Mouse (Mus musculus) macrophage (primary cell): ENCODE measurements around the gene Drc3. TPM values are rescaled to one million over a fixed set of nuclear protein-coding genes. Genes with fewer than 3 reads are reported as not detected.

Source experiments
- H3K27ac ChIP-seq: fragments of 350-480 bp; formaldehyde crosslinking; 2 replicates; pipeline ENCODE4 v1.9.0; 2021
- H3K36me3 ChIP-seq: fragments of 350-480 bp; formaldehyde crosslinking; 2 replicates; pipeline ENCODE4 v1.9.0; 2021; ENCODE audit errors: inconsistent target
- H3K4me3 ChIP-seq: fragments of 350-480 bp; formaldehyde crosslinking; 2 replicates; pipeline ENCODE4 v1.9.0; 2021; ENCODE audit errors: inconsistent target
- H3K79me2 ChIP-seq: fragments of 350-480 bp; formaldehyde crosslinking; 2 replicates; pipeline ENCODE4 v1.9.0; 2021; ENCODE audit errors: inconsistent target
- WGBS: methylation state at CpG from one replicate; pipeline ENCODE4 v1.1.7; 2026; ENCODE audit warnings: inconsistent platforms; ENCODE audit not compliant: missing documents; 5-methylcytosine and 5-hydroxymethylcytosine counted together
- polyA plus RNA-seq: library from polyadenylated mRNA; stranded (reverse); fragments of 250-400 nt; gene quantifications from 3 replicates; pipeline ENCODE4 v1.2.4, GENCODE M21; 2018; ENCODE audit warnings: inconsistent platforms

Drc3 gene
- polyA plus RNA-seq, 1 experiment from 2014 or later, result not detected

DNA sequence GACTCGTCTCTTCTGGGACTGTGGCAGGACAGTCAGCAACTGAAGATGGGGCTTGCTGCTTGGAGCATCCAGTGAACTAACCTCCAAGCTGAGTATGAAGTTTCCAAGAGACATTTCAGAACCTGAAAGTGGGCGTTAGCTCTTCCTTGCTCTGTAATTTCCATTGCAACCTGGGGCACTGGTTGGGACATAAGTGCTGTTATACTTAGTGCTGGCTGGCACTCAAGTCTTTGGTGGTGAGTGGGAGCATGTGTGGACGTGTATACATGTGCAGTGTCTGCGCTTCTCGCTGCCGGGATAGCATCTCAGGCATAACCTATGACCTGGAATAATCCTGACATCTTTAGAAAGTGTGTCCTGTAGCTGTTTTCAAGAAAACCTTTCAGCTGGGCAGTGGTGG, 38.2 kb downstream of the Drc3 start:
- Histone ChIP-seq H3K4me3 (no peak overlapping the region), H3K36me3 (no peaks in the 10 kb centered on the region), H3K79me2 (no peaks in the 10 kb centered on the region), H3K27ac (no peak overlapping the region)
- 86% methylated on average over 6 of the region's 6 CpGs for WGBS

DNA sequence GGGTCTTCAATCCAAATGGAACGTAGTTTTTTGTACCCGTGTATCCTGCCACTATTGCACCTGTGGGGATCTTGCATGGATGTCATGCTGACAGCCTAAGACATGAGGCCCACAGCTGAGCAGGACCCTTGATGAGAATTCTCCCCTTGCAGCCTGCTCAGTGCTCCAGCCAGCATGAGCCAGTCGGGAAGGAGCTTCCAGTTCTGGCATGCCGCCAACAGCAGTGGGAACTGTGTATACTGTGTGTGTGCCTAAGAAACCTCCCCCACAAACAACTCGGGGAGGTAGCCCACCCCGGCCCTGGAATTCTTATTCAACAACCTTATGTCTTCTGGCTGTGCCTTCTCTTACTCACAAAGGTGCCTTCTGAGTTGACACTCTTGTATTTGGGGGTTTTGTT, 43.4 kb downstream of the Drc3 start:
- no peak overlapping the region for H3K27ac ChIP-seq
- WGBS, result 92% methylated on average over 6 of the region's 6 CpGs
- peaks cover 11% of the 10 kb centered on the region for H3K36me3 ChIP-seq
- no peaks in the 10 kb centered on the region for H3K79me2 ChIP-seq
- H3K4me3 ChIP-seq, result no peak overlapping the region

DNA sequence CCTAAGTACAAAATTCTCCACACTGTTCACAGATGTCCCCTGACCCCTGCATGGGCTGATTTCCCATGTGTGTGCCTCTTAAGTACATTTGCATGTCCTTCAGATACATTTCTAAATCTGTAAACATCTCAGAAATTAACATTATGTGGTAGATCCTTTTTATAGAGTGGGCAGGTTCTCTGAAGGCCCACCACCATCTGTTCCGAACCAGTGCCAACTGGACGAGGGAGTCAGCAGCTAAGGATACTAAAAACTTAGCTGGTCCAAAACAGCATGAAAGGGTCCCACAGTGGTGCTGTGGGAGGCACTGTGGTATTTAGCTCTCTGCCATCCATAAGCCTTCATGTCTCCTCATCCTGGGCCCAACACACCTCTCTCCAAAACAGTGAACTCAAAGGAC, 44.0 kb downstream of the Drc3 start:
- H3K36me3 ChIP-seq, result peaks cover 18% of the 10 kb centered on the region

DNA sequence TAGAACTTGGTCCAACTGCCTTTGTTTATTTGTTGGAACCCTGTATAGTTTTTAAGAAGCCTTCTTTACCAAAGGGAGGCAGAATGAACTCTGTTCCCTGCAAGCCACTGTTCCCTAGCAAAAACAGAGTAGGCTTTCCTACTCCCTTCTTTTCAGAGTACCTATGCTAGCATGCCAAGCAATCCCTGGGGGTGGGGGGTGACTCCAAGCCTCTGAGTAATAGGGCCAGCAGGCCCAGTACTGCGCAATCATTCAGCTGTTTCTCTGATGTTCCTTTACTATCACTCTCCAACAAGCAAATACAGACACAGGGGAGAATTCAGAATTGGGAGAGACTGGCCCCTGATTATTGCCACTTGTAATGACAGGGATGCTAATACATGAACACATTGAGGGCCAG, 53.5 kb downstream of the Drc3 start:
- no peak overlapping the region for H3K4me3 ChIP-seq
- H3K27ac ChIP-seq, result no peak overlapping the region
- H3K36me3 ChIP-seq, result peaks cover 64% of the 10 kb centered on the region
- peaks cover 1% of the 10 kb centered on the region; the same call in 1 of the 2 replicates for H3K79me2 ChIP-seq
- 100% methylated on average over 1 of the region's 1 CpGs for WGBS

More for the DNA sequence above, 44.0 kb downstream of the Drc3 start:
- WGBS, result 94% methylated on average over 2 of the region's 2 CpGs
- Histone ChIP-seq H3K27ac (no peak overlapping the region), H3K4me3 (no peak overlapping the region), H3K79me2 (no peaks in the 10 kb centered on the region)

DNA sequence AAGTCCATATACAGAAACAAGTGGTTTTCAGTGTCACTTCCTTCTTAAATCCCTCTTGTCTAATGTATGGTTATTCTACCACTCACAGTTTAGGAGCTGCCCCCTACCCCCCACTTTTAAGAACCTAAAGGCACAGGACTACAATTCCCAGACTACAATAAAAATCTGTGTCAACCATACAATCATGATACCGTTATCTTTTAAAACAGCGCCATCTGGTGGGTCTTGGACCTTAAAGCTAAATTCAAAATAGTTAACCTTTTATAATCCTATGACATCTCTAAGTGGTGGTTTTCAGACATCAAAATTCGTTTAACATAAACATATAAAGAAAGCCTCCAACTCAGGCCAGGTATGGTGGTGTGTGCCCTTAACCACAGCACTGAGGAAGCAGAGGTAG, 59.0 kb downstream of the Drc3 start:
- peaks cover 50% of the 10 kb centered on the region for H3K79me2 ChIP-seq
- no peak overlapping the region for H3K4me3 ChIP-seq
- no peak overlapping the region for H3K27ac ChIP-seq
- peaks cover 11% of the 10 kb centered on the region; the same call in 1 of the 2 replicates for H3K36me3 ChIP-seq
- 0% methylated on average over 3 of the region's 3 CpGs for WGBS

DNA sequence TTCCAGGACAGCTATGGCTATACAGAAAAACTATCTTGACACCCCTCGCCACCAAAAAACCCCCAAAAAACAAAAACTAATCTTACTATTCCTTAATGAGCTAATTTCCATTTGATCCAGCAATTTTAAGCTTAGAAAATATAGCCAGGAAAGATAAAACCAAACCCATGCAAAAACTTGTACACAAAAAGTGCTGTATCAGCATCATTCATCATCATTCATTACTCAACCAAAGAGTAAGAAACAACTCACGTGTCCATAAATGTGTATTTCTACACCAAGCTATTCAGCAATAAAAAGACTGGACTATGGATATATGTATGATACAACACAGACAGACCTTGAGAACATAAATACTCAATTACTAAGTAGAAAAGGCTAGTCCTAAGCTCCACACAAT, 59.8 kb downstream of the Drc3 start:
- peaks cover 50% of the 10 kb centered on the region for H3K79me2 ChIP-seq
- no peak overlapping the region for H3K4me3 ChIP-seq
- WGBS, result 77% methylated on average over 2 of the region's 2 CpGs
- H3K36me3 ChIP-seq, result peaks cover 7% of the 10 kb centered on the region; the same call in 1 of the 2 replicates
- no peak overlapping the region for H3K27ac ChIP-seq

DNA sequence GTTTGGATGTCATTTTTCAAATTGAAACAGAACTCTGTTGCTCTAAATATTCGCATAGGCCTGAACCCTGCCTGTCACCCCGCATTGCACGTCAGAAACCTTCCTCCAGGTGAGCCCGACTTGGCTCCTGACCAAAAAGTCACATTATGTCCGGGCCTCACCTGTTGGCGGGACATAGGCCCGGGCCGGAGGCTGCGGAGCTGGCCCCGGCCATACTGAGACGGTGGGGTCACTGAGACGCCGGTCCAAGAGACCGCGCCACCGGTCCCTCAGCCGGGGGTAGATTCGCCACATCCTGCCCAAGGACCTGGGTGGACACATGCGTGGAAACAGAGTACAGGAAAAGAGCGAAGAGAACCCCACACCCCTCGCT, 63.4 kb downstream of the Drc3 start:
- 2% methylated on average over 21 of the region's 21 CpGs for WGBS
- Histone ChIP-seq H3K36me3 (no peaks in the 10 kb centered on the region), H3K4me3 (peak overlapping the region; percentile 68), H3K79me2 (peaks cover 62% of the 10 kb centered on the region), H3K27ac (peak overlapping the region; percentile 25)

DNA sequence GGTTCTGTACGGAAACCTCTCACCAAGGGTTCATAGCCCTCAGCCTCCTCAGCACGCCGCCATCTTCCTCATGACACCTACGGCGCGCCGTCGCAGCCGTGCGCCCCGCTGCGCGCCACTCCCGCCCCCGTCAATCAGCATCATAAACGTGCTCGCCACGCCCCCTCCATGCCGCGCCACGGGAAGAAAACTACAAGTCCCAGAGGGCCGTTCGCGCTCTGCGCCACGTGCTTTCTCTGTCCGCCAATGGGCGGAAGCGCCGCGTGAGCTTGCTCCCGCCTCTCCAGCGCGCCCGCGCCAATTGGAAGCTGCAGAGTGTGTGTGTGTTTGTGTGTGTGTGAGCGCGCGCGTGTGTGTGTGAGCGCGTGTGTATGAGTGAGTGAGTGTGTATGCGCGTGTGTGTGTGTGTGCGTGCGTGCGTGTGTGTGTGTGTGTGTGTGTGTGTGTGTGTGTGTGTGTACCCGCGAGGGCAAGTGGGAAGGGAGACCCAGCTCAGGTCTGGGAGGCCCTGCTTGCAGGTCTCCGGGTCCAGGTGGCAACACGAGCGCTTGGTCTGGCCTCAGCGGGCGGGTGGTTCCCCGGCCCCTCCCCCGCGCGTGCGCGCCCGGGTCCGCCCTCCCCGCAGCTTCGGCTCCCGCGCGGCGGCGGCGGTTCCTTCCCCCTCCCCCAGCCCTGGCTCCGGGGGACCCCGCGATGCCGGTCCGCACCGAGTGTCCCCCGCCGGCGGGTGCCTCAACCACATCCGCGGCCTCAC, 64.0 kb downstream of the Drc3 start, which contains the start of gene Gid4:
TSS of gene Gid4 (plus strand) at position 183 of the 754 bp plus-strand sequence.
- Histone ChIP-seq H3K4me3 (peak within 1 kb of the TSS; percentile 68), H3K36me3 (no peaks in the 10 kb centered on the region), H3K79me2 (peaks cover 56% of the 10 kb centered on the region), H3K27ac (peak within 1 kb of the TSS; percentile 25)
- WGBS, result 1% methylated on average over 63 of the region's 81 CpGs

DNA sequence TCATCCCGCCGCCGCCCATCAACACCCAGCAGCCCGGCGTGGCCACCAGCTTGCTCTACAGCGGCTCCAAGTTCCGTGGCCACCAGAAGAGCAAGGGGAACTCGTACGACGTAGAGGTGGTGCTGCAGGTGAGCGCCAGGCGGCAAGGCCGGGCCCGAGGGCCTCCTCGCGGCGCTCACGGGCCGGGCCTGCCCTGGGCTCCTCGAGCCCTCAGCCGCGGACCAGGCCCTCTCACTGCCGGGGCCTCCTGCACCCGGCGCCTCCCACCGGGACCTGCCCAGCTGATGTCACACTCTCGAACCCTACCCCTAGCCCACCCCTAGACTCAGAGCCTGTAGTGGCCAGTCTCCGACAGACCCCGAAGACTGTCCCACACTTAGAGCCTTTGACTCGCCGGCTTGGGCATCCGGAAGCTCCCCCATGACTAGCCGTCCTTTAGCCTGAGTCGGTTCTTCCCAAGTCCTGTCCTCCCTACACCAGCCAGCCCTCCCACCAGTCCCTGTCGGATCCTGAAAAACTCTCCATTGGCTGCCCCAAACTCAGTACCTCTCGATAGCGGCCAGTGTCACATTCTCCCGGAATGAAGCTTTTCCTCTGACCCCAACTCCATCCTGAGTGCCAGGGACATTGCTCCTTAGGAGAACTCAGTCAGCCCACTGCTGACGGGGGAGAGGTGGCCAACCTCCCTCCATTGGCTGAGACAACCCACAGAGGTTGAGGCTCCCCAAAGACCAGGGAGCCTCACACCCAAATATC, 64.8 kb downstream of the Drc3 start, which contains the start of gene Atpaf2:
TSS of gene Atpaf2 (minus strand) at position 741 of the 756 bp plus-strand sequence.
- under 1% methylated on average over 39 of the region's 39 CpGs for WGBS
- Histone ChIP-seq H3K27ac (no peak within 1 kb of the TSS), H3K79me2 (peaks cover 52% of the 10 kb centered on the region), H3K36me3 (no peaks in the 10 kb centered on the region), H3K4me3 (peak within 1 kb of the TSS; percentile 66)

DNA sequence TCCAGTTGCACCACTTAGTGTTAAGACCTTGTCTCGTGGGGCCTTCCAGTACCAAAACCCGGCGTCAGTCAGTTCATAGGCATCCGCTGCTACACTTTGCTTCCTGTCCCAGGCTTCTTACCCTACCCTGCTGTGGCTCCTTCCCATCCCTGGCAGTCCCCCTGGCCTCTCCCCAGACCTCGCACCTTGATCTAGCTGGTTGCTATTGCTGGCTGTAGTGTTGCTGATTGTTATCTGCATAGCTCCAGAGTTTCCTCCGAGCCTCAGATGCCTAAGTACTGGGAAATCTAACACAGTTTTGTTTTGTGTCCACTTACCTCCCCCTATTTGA, 65.3 kb downstream of the Drc3 start:
- Histone ChIP-seq H3K79me2 (peaks cover 50% of the 10 kb centered on the region), H3K36me3 (no peaks in the 10 kb centered on the region), H3K27ac (no peak overlapping the region), H3K4me3 (peak overlapping the region; percentile 66)
- WGBS, result 10% methylated on average over 6 of the region's 6 CpGs

DNA sequence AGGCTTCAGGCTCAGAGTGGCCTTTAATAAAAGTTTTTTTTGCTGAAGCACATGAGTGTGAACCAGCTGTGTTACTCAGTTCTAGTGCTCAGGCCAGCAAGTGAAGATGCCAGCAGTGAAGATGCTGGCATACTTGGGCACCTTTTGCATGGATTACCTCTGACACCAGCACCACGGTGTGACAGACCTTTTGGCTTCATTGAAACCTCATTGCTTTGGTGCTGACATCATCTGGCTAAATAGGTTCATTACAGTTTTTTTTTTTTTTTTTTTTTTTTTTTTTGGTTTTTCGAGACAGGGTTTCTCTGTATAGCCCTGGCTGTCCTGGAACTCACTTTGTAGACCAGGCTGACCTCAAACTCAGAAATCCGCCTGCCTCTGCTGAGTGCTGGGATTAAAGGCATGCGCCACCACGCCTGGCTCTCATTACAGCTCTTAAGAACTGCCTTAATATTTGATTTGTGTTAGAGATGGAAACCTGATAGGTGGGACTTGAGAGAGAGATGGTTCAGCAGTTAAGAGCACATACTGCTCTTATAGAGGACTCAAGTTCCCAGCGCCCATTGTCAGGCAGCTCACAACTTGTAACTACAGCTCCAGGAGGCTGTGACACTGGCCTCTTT, 69.0 kb downstream of the Drc3 start:
- H3K27ac ChIP-seq, result no peak overlapping the region
- H3K79me2 ChIP-seq, result peaks cover 18% of the 10 kb centered on the region; the same call in 1 of the 2 replicates
- H3K4me3 ChIP-seq, result no peak overlapping the region
- WGBS, result 71% methylated on average over 5 of the region's 6 CpGs
- no peaks in the 10 kb centered on the region for H3K36me3 ChIP-seq

DNA sequence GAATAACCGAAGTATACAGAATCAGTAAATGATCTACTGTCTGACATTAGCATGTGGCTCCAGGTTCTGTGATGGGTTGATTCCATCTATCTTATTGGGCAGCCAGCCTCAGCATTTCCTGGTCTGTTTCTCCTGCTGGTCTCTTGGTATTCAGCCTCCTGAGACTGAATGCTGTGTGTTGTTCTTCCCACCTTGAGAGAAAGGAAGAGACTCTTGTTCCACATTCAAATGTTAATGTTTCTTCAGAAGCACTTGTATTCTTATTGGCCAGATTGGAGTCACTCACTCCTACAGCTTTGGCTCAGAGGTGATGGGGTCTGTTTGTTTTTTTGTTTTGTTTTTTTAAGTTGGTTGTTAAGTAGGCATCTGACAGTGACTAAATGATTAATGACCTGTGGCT, 69.9 kb downstream of the Drc3 start:
- Histone ChIP-seq H3K36me3 (no peaks in the 10 kb centered on the region), H3K27ac (no peak overlapping the region), H3K4me3 (no peak overlapping the region), H3K79me2 (peaks cover 17% of the 10 kb centered on the region; the same call in 1 of the 2 replicates)
- WGBS, result 89% methylated on average over 1 of the region's 1 CpGs

DNA sequence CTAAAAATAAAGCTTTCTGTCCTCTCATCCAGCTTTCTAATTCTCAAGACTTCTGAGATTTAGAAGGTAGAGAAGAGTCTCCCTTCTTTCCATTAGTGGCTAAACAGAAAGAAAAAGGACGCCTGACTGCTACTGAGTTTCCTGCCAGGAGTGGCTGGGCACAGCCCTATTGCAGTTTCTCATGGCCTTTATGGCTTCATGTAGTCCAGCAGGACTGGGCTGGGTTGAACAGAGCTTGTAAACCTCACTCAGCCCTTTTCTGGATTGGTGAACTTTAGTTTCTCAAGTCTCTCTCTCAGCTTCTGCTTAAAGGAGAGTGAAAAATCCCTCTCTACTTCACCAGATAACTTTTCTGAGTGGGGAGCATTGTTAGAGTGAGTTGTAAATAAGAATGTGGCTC, 73.3 kb downstream of the Drc3 start:
- no peak overlapping the region for H3K27ac ChIP-seq
- H3K4me3 ChIP-seq, result no peak overlapping the region
- H3K36me3 ChIP-seq, result no peaks in the 10 kb centered on the region
- 100% methylated on average over 1 of the region's 1 CpGs for WGBS
- 0 out of 2 replicates have a peak, but pooled peaks cover 5% of the 10 kb centered on the region for H3K79me2 ChIP-seq

DNA sequence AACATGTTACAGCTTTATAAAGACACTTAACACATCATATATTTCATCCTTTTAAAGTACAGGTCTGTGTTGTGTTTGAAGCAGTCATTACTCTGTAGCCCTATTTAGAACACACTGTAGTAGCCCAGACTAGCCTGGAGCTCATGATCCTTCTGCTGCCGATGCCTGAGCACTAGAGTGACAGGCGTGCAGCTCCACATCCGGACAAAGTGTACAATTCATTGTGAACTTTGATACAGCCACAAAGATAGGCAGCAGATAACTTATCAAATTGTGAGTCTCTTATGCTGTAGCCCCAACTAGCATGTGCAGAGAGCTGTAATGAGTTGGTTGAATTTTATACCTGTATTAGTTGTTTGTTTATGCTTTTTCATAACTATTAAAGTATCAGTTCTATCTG, 74.5 kb downstream of the Drc3 start:
- Histone ChIP-seq H3K79me2 (0 out of 2 replicates have a peak, but pooled peaks cover 5% of the 10 kb centered on the region), H3K4me3 (no peak overlapping the region), H3K36me3 (peaks cover 5% of the 10 kb centered on the region; the same call in 1 of the 2 replicates), H3K27ac (no peak overlapping the region)
- 100% methylated on average over 3 of the region's 3 CpGs for WGBS

DNA sequence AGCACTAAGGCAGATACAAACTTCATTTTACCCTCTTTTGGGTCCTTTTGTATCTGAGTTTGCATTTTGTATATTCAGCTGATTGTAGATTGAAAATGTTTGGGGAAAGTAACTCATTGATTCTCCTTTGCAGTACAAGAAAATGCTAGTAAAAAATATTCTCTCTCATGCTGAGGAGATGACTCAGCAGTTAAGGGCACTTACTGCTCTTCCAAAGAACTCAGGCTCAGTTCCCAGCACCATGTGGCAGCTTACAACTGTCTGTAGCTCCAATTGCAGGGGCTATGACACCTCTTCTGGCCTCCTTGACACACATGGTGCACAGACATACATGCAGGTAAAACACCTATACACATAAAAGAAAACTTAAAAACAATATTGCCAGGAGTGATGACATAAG, 80.4 kb downstream of the Drc3 start:
- H3K36me3 ChIP-seq, result peaks cover 15% of the 10 kb centered on the region; the same call in 1 of the 2 replicates
- H3K27ac ChIP-seq, result no peak overlapping the region
- no peaks in the 10 kb centered on the region for H3K79me2 ChIP-seq
- no peak overlapping the region for H3K4me3 ChIP-seq
